ENCODE assay signal across 2 mouse cellular contexts in genomic region chr9:111085329-111085728, GRCm38 (mm10).
TF ChIP-seq lines count a peak whose summit lies in the region.

No protein-coding gene starts in this region.

TF ChIP-seq in MEL, 35 proteins besides CTCF, POLR2A, EP300 and RAD21 (continued from another document):
- no peak for TF ChIP-seq NRF1 (IDR thresholded peaks at IDR 0.05; ENCODE audit: insufficient read depth, low read depth, low read length, poor library complexity, severe bottlenecking)
- TF ChIP-seq E2F4 (IDR thresholded peaks at IDR 0.05; ENCODE audit: borderline replicate concordance, low read depth, low read length): no peak
- no peak for TF ChIP-seq ZMIZ1 (IDR thresholded peaks at IDR 0.05; ENCODE audit: low read depth, low read length)
- TF ChIP-seq CHD1 (IDR thresholded peaks at IDR 0.05; ENCODE audit: low read depth, low read length): no peak
- TF ChIP-seq SIN3A (IDR thresholded peaks at IDR 0.05; ENCODE audit: low read length): no peak
- TF ChIP-seq NELFE (IDR thresholded peaks at IDR 0.05; ENCODE audit: low read depth, low read length): no peak
- no peak for TF ChIP-seq MYC (IDR thresholded peaks at IDR 0.05; ENCODE audit: low read depth, low read length)
- no peak for TF ChIP-seq MAX (IDR thresholded peaks at IDR 0.05; ENCODE audit: low read length)
- no peak for TF ChIP-seq KAT2A (conservative IDR thresholded peaks at IDR 0.05; ENCODE audit: low read depth, low read length)
- no peak for TF ChIP-seq USF1 (IDR thresholded peaks at IDR 0.05; ENCODE audit: low read depth, low read length)
- no peak for TF ChIP-seq MYB (IDR thresholded peaks at IDR 0.05; ENCODE audit: low read depth, low read length)
- no peak for TF ChIP-seq ZNF384 (IDR thresholded peaks at IDR 0.05; ENCODE audit: low read depth, low read length)
TF ChIP-seq in MEL: peak in this region for 0.

TF ChIP-seq in myocyte, 11 proteins besides CTCF, POLR2A, EP300 and RAD21 (continued from another document):
- TF ChIP-seq E2F4 (IDR thresholded peaks at IDR 0.05; ENCODE audit: insufficient read depth) (no peak), MAX (IDR thresholded peaks at IDR 0.05; ENCODE audit: low read depth) (no peak)
